Mouse (Mus musculus): Measurements from ENCODE around the gene Cux1. TPM values are rescaled to one million over a fixed set of nuclear protein-coding genes. Genes with fewer than 3 reads are reported as not detected.

Gene Cux1
- total RNA-seq, 2 experiments from 2014 or later: 109 to 111 TPM

GRCm38 (mm10) chr5:136327736-136328135, 239.6 kb downstream of the Cux1 start:
- DNase-seq (ENCODE audit: low spot score in 2 of 2): no peak

- DNase-seq (ENCODE audit: low spot score in 2 of 2): no peak
Observed at GRCm38 (mm10) chr5:136326626-136327025, 240.7 kb downstream of the Cux1 start.

DNA sequence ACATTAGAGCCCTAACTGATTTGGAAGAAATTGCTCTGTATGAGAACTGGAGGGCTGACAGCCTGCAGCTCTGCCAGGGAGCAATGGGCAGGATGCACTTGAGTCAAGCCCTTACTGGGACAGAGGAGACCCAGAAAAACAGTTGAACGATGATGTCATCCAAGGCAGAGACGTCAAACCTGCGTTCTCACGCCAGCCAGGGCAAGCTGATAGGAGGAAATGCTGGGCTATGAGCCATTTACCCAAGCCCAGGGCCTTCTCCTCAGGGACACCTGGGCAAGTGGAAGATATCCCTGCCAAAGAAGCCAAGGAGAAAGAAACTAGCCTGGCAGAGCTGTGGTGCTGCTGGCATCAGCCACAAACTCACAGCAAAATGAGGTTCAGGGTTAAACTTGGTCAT, 242.8 kb downstream of the Cux1 start:
- DNase-seq (ENCODE audit: low spot score in 2 of 2): no peak

- no peak for DNase-seq (ENCODE audit: low spot score in 2 of 2)
Observed at GRCm38 (mm10) chr5:136321378-136321777, 245.9 kb downstream of the Cux1 start.

- no peak for DNase-seq (ENCODE audit: low spot score in 2 of 2)
Observed at GRCm38 (mm10) chr5:136312566-136312965, 254.7 kb downstream of the Cux1 start.

GRCm38 (mm10) chr5:136312166-136312565, 255.1 kb downstream of the Cux1 start:
- DNase-seq (ENCODE audit: low spot score in 2 of 2): no peak

- DNase-seq (ENCODE audit: low spot score in 2 of 2): no peak
Observed at GRCm38 (mm10) chr5:136306254-136306653, 261.0 kb downstream of the Cux1 start.

GRCm38 (mm10) chr5:136303409-136303983, 263.8 kb downstream of the Cux1 start:
- no peak for DNase-seq (ENCODE audit: low spot score in 2 of 2)

- no peak for DNase-seq (ENCODE audit: low spot score in 2 of 2)
Observed at GRCm38 (mm10) chr5:136300880-136301279, 266.4 kb downstream of the Cux1 start.

DNA sequence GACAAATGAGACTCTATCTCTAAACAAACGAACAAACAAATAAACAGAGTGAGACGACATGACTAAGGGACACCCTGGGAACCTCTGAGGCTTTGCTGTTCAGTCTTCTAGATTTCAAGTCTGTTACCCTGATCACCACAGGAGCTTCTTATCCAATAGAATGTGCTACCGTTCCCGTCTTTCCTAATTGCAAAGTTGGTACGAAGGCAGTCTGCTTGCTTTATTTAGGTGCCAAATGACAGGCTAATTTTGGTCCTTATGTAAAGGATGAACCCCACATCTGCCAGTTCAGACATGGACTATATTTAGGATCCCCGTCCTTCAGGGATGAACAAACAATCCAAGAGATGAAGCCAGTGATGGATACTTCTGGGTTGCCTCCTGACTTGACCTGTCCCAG, 269.6 kb downstream of the Cux1 start:
- no peak for DNase-seq (ENCODE audit: low spot score in 2 of 2)

- no peak for DNase-seq (ENCODE audit: low spot score in 2 of 2)
Observed at GRCm38 (mm10) chr5:136296911-136297310, 270.4 kb downstream of the Cux1 start.

DNA sequence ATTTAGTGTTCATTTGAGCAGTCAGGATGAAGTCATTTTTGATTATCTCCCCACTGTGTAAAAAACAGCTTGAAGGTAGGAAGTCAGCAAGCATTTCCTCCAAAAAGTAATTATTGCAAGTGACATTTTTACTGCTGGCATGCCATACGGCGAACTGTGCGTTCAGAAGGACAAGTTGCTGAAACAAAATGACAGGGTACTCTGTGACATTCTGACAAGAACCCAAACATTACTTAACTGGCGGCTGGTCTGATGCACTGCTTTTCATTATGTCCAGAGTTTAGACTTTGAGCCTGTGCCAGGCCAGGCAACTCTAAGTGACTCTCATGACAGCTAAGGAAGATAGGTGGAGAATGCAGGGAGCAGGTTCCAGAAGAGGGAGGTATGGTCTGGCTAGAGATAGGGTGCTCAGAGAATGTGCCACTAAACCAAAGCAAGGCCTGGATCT, 274.3 kb downstream of the Cux1 start:
- no peak for DNase-seq (ENCODE audit: low spot score in 2 of 2)

GRCm38 (mm10) chr5:136292361-136292760, 274.9 kb downstream of the Cux1 start:
- no peak for DNase-seq (ENCODE audit: low spot score in 2 of 2)

DNA sequence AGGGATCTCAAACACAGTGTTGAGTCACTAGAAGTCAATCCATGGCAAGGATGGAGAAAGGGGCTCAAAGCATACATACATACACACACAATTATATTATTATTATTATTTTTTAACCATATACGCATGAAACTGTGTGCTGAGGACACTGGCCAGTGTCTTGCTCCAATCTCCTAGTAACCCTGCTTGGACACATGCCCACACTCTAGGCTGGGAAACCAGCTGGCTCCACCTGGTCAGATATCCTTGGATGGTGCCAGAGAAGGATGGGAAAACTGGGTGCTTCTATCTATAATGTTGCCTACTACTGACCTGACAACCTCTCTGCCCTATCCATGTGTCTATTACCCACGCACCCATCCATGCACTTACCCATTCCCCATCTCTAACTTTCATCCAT, 275.7 kb downstream of the Cux1 start:
- no peak for DNase-seq (ENCODE audit: low spot score in 2 of 2)

GRCm38 (mm10) chr5:136289776-136290175, 277.5 kb downstream of the Cux1 start:
- no peak for DNase-seq (ENCODE audit: low spot score in 2 of 2)

DNA sequence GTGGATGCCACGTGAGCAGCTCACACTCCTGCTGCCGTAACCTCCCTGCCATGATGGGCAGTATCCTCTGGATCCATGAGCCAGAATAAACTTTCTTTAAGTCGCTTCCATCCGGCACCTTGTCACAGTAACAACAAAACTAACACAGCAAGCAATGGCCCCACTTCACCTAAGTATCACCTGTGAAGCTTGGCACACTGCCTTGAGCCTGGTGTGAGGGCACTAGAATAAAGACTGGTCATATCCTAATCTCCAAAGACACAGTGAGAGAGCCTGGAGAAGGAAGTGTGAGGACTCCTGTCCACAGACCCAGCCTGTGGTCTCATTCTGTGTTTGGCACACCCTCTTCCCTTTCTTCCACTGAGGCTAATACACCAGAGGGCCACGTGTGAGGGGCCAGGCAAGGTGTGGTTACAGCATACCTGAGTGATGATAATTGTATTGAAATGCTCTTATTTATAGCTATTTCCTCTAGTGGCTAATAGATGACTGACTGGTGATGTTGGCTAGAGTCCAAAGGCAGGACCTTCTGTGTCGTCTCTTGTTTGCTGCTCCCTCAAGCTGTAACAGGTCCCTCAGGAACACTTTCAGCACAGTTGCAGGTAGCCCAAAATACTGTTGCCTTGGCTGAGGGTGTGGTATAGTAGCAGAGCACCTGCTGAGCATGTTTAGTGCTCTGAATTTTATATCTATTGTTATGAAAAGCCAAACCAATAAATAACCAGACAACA, 278.8 kb downstream of the Cux1 start:
- no peak for DNase-seq (ENCODE audit: low spot score in 2 of 2)

- DNase-seq (ENCODE audit: low spot score in 2 of 2): no peak
Observed at GRCm38 (mm10) chr5:136286566-136286965, 280.7 kb downstream of the Cux1 start.

- no peak for DNase-seq (ENCODE audit: low spot score in 2 of 2)
Observed at GRCm38 (mm10) chr5:136285106-136285505, 282.2 kb downstream of the Cux1 start.

- no peak for DNase-seq (ENCODE audit: low spot score in 2 of 2)
Observed at GRCm38 (mm10) chr5:136281351-136281750, 285.9 kb downstream of the Cux1 start.

DNA sequence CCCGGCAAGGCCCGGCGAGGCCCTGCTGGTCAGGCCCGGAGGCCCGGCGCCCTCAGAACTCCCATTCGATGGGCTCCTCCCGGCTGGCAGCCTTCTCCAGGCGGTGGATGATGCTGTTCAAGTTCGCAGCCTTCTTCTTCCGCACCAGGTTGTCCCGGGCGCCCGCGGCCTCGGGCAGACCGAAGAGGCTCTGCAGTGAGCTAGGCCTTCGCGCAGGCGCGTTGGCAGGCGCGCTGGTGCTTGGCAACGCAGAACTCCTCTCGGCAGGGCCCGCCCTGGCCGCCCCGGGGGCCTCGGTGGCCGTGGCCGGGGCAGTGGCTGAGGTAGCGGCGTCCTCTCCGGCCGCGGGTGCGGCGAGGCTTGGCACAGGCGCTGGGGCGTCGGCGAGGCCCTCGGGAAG, 292.6 kb downstream of the Cux1 start:
- no peak for DNase-seq (ENCODE audit: low spot score in 2 of 2)

DNA sequence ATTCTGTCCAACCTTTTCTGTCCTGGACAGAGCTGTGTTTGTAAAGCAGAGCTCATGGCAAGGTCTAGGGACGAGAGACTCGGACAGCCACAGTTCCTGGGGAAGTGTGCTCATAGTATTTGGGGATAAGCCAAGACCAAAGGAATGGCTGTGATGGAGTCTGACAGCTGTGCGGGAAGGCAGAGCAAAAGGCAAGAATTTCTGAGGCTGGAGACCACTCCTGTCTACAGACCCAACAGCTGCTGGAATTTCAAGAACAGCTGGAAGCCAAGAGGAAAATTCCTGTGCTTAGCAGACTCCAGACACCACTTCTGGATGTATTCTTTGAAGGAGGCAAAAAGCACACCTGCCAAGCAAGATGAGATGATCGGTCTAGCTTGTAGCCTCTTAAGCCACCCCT, 297.4 kb downstream of the Cux1 start:
- no peak for DNase-seq (ENCODE audit: low spot score in 2 of 2)

DNA sequence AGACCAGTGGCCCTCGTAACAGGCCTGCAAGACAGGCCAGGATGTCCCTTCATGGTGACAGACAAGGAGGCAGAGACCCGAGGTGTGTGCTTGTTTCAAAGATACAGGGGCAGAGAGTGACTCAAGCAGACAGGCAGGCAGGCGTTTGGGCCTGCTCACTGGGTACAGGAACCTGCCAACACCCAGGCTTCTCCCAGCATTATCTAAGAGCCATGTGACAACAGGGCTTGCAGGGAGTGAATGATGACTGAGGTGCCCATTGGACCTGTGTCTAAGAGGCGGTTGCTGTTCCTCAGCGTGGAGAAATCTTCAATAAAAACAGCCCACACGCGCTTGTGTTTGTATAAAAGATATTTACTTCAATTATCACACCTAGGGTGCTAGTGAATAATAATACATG, 301.2 kb downstream of the Cux1 start:
- no peak for DNase-seq (ENCODE audit: low spot score in 2 of 2)

DNA sequence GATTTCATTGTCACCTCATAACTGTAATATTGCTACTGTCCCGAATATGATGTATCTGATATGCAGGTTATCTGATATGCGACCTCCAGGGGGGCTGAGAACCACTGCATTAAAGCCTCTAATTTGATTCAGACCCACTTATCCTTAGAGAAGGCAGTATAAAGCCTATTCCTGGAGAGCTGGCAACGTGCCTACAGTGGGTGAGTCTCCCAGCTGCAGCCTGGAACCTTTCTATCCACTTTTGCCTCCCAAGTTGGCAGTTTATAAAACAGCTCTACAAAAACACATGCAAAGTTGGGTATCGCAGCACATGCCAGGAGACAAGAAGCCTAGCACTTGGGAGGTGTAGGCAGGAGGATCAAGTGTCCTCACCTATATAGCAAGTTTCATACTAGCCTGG, 303.9 kb downstream of the Cux1 start:
- DNase-seq (ENCODE audit: low spot score in 2 of 2): no peak

Data from adrenal gland, postnatal 4 days (tissue).